Mouse (Mus musculus): ENCODE results near the gene Rpe.

DNA sequence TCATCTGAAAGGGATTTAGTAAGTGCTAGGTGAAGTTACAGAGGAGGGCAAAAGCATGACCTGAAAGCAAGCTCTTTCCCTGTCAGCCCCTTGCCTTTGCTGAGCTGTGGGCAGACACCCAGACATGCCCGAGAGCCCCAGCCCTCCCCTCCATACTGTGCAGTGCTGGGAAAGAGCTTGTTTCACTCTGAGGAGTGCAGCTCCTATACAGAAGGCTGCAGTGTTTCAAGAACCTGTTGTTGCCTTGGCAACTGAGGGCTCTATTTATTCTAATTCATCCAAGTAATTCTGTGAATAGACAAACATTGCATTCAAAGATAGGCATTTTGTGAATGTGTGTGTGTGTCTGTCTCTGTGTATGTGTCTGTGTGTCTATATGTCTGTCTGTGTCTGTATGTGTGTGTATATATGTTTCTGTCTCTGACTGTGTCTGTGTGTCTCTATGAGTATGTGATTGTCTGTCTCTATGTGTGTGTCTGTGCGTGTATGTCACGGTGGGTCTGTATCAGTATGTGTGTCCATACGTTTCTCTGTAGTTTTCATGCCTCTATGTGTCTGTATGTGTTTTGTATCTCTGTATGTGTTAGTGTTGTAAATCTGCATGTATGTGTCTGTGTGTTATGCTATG, 45.4 kb upstream of the Rpe start:
- TF ChIP-seq POLR2A (IDR thresholded peaks at IDR 0.05; ENCODE audit: borderline replicate concordance, low read depth, low read length) (no peak), CTCF (IDR thresholded peaks at IDR 0.05; ENCODE audit: low read depth, low read length) (no peak)

Measured in bone marrow macrophage, adult 2 months (primary cell).